Mouse (Mus musculus): ENCODE results near the gene Pnkd. TPM values are rescaled to one million over a fixed set of nuclear protein-coding genes. Genes with fewer than 3 reads are reported as not detected.
A peak's percentile ranks its signal among the peaks of the same experiment; 100 is the strongest.

Pnkd gene
- total and polyA plus RNA-seq, 3 experiments = 27.7 to 186 (median 30.5) TPM

GRCm38 (mm10) chr1:74303509-74304338 is 19.0 kb downstream of the Pnkd start:
- no peak for TF ChIP-seq GATA2 (IDR thresholded peaks at IDR 0.05; ENCODE audit: borderline replicate concordance, low read depth, low read length)
- no peak for TF ChIP-seq CTCF (IDR thresholded peaks at IDR 0.05; ENCODE audit: low read depth, low read length)
- TF ChIP-seq TAL1 (conservative IDR thresholded peaks at IDR 0.05; ENCODE audit: low read depth, low read length) = no peak
- no peak for TF ChIP-seq POLR2AphosphoS5 (IDR thresholded peaks at IDR 0.05; ENCODE audit: insufficient replicate concordance, low read depth, low read length)
- no peak for TF ChIP-seq GATA1 (IDR thresholded peaks at IDR 0.05; ENCODE audit: borderline replicate concordance, low read length)
- Histone ChIP-seq H3K27me3 (ENCODE audit: insufficient read depth, low read length) (peaks cover 3% of the 10 kb centered on the region; the same call in 1 of the 2 replicates), H3K4me3 (ENCODE audit: low read depth, low read length) (peak overlapping the region; percentile 77), H3K36me3 (replicated peaks) (peaks cover 36% of the 10 kb centered on the region), H3K4me1 (ENCODE audit: insufficient read depth, low read depth, low read length) (peaks cover 51% of the 10 kb centered on the region), H3K9me3 (replicated peaks) (no peaks in the 10 kb centered on the region)
- ATAC-seq (ENCODE audit: extremely low read depth, insufficient number of reproducible peaks, low FRiP score, poor library complexity, severe bottlenecking) (peak; percentile 64), DNase-seq (ENCODE audit: low spot score) (peak; percentile 88)

- DNase-seq (ENCODE audit: low spot score) = no peak
- H3K9me3 ChIP-seq (replicated peaks) = no peaks in the 10 kb centered on the region
- peaks cover 29% of the 10 kb centered on the region for H3K36me3 ChIP-seq (replicated peaks)
- no peak for TF ChIP-seq GATA1 (IDR thresholded peaks at IDR 0.05; ENCODE audit: borderline replicate concordance, low read length)
- no peak for TF ChIP-seq GATA2 (IDR thresholded peaks at IDR 0.05; ENCODE audit: borderline replicate concordance, low read depth, low read length)
- no peak for TF ChIP-seq TAL1 (conservative IDR thresholded peaks at IDR 0.05; ENCODE audit: low read depth, low read length)
- no peak for TF ChIP-seq CTCF (IDR thresholded peaks at IDR 0.05; ENCODE audit: low read depth, low read length)
- TF ChIP-seq POLR2AphosphoS5 (IDR thresholded peaks at IDR 0.05; ENCODE audit: insufficient replicate concordance, low read depth, low read length) = no peak
- H3K4me1 ChIP-seq (ENCODE audit: insufficient read depth, low read depth, low read length) = peaks cover 46% of the 10 kb centered on the region
- H3K4me3 ChIP-seq (ENCODE audit: low read depth, low read length) = peak overlapping the region; percentile 77
- H3K27me3 ChIP-seq (ENCODE audit: insufficient read depth, low read length) = peaks cover 3% of the 10 kb centered on the region; the same call in 1 of the 2 replicates
- peak; percentile 9; the same call in 1 of the 2 replicates for ATAC-seq (ENCODE audit: extremely low read depth, insufficient number of reproducible peaks, low FRiP score, poor library complexity, severe bottlenecking)
These were observed 19.6 kb downstream of the Pnkd start for GRCm38 (mm10) chr1:74304339-74304790.

- peaks cover 25% of the 10 kb centered on the region for H3K36me3 ChIP-seq (replicated peaks)
- peaks cover 44% of the 10 kb centered on the region for H3K4me1 ChIP-seq (ENCODE audit: insufficient read depth, low read depth, low read length)
- DNase-seq (ENCODE audit: low spot score) = no peak
- no peak for TF ChIP-seq CTCF (IDR thresholded peaks at IDR 0.05; ENCODE audit: low read depth, low read length)
- no peak for TF ChIP-seq POLR2AphosphoS5 (IDR thresholded peaks at IDR 0.05; ENCODE audit: insufficient replicate concordance, low read depth, low read length)
- TF ChIP-seq TAL1 (conservative IDR thresholded peaks at IDR 0.05; ENCODE audit: low read depth, low read length) = no peak
- TF ChIP-seq GATA2 (IDR thresholded peaks at IDR 0.05; ENCODE audit: borderline replicate concordance, low read depth, low read length) = no peak
- H3K9me3 ChIP-seq (replicated peaks) = no peaks in the 10 kb centered on the region
- no peak for ATAC-seq (ENCODE audit: extremely low read depth, insufficient number of reproducible peaks, low FRiP score, poor library complexity, severe bottlenecking)
- no peak overlapping the region for H3K4me3 ChIP-seq (ENCODE audit: low read depth, low read length)
- peaks cover 3% of the 10 kb centered on the region; the same call in 1 of the 2 replicates for H3K27me3 ChIP-seq (ENCODE audit: insufficient read depth, low read length)
These were observed 20.2 kb downstream of the Pnkd start for GRCm38 (mm10) chr1:74304946-74305345.

GRCm38 (mm10) chr1:74305522-74305921 is 20.8 kb downstream of the Pnkd start, which contains the start of gene Tmbim1:
Gene Tmbim1 (minus strand): TSS chr1:74305622.
- TF ChIP-seq GATA2 (IDR thresholded peaks at IDR 0.05; ENCODE audit: borderline replicate concordance, low read depth, low read length) (no peak), POLR2AphosphoS5 (IDR thresholded peaks at IDR 0.05; ENCODE audit: insufficient replicate concordance, low read depth, low read length) (no peak), GATA1 (IDR thresholded peaks at IDR 0.05; ENCODE audit: borderline replicate concordance, low read length) (no peak), TAL1 (conservative IDR thresholded peaks at IDR 0.05; ENCODE audit: low read depth, low read length) (no peak), CTCF (IDR thresholded peaks at IDR 0.05; ENCODE audit: low read depth, low read length) (no peak)
- DNase-seq (ENCODE audit: low spot score) = no peak
- no peak for ATAC-seq (ENCODE audit: extremely low read depth, insufficient number of reproducible peaks, low FRiP score, poor library complexity, severe bottlenecking)
- Histone ChIP-seq H3K36me3 (replicated peaks) (peaks cover 25% of the 10 kb centered on the region), H3K4me3 (ENCODE audit: low read depth, low read length) (peak within 1 kb of the TSS; percentile 77; the same call in 1 of the 2 replicates), H3K9me3 (replicated peaks) (no peaks in the 10 kb centered on the region), H3K4me1 (ENCODE audit: insufficient read depth, low read depth, low read length) (peaks cover 44% of the 10 kb centered on the region), H3K27me3 (ENCODE audit: insufficient read depth, low read length) (peaks cover 3% of the 10 kb centered on the region; the same call in 1 of the 2 replicates)

- Histone ChIP-seq H3K36me3 (replicated peaks) (peaks cover 8% of the 10 kb centered on the region), H3K9me3 (replicated peaks) (no peaks in the 10 kb centered on the region), H3K4me3 (ENCODE audit: low read depth, low read length) (no peak overlapping the region), H3K27me3 (ENCODE audit: insufficient read depth, low read length) (peaks cover 7% of the 10 kb centered on the region; the same call in 1 of the 2 replicates), H3K4me1 (ENCODE audit: insufficient read depth, low read depth, low read length) (peaks cover 42% of the 10 kb centered on the region)
- ATAC-seq (ENCODE audit: extremely low read depth, insufficient number of reproducible peaks, low FRiP score, poor library complexity, severe bottlenecking) (no peak), DNase-seq (ENCODE audit: low spot score) (no peak)
- no peak for TF ChIP-seq GATA1 (IDR thresholded peaks at IDR 0.05; ENCODE audit: borderline replicate concordance, low read length)
- TF ChIP-seq GATA2 (IDR thresholded peaks at IDR 0.05; ENCODE audit: borderline replicate concordance, low read depth, low read length) = no peak
- no peak for TF ChIP-seq TAL1 (conservative IDR thresholded peaks at IDR 0.05; ENCODE audit: low read depth, low read length)
- no peak for TF ChIP-seq POLR2AphosphoS5 (IDR thresholded peaks at IDR 0.05; ENCODE audit: insufficient replicate concordance, low read depth, low read length)
- TF ChIP-seq CTCF (IDR thresholded peaks at IDR 0.05; ENCODE audit: low read depth, low read length) = no peak
These were observed 22.4 kb downstream of the Pnkd start for GRCm38 (mm10) chr1:74307146-74307545.

Data from G1E (cell line).